ENCODE assay signal across 9 mouse cellular contexts in the genomic region with DNA sequence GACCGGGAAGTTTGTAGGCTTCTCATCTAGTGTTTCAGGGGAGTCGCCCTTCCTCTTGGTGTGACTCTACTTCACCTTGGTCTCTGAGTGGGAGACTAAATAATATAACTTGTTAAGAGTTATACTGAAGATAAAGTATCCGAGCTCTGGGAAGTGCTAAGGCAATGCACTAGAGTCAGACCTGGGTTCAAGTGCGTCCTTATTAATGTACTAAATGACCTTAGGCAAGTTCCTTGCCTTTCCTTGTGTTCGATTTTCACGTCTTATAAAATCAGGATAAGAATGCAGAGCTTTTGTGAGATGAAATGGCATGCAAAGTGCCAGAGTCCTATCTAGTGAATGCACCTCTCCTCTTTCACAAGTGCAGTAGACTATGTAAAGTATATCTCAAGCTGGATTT. TPM values are rescaled to one million over a fixed set of nuclear protein-coding genes. Genes with fewer than 3 reads are reported as not detected.
DNase-seq lines count a peak whose midpoint lies in the region; ATAC-seq lines count a peak whose summit lies in the region.
"Had no signal": no experiment of that assay in that cellular context is flagged by ENCODE, and none has a peak within 500 bp of the region (broad histone marks: within the 10 kb centered on the region; RNA-seq: fewer than 3 reads in every experiment).

No protein-coding gene starts in this region.

- peak overlapping the region; percentile 51 for H3K4me2 ChIP-seq in kidney, embryonic 16.5 days (replicated peaks; ENCODE audit: low read depth, low read length)
- H3K4me2 ChIP-seq in embryonic facial prominence, embryonic 14.5 days (ENCODE audit: low read depth, low read length) = peak overlapping the region; percentile 79
- H3K4me2 ChIP-seq in intestine, embryonic 14.5 days (ENCODE audit: low read length) = peak overlapping the region; percentile 85
- H3K4me2 ChIP-seq in midbrain, embryonic 16.5 days (ENCODE audit: low read length) = peak overlapping the region; percentile 98

- DNase-seq in kidney, postnatal 14 days = no peak
- DNase-seq in embryonic facial prominence, embryonic 14.5 days (ENCODE audit: low spot score) = no peak
- DNase-seq in intestine, embryonic 14.5 days (ENCODE audit: low spot score) = peak; percentile 48
- DNase-seq in left cerebral cortex, adult 9 months (ENCODE audit: low spot score in 2 of 2) = no peak
- DNase-seq: cerebellum, adult 18-20 months had no signal

- WGBS in kidney, embryonic 16.5 days = 55% methylated on average over 6 of the region's 6 CpGs
- WGBS in embryonic facial prominence, embryonic 14.5 days = 69% methylated on average over 6 of the region's 6 CpGs
- WGBS in intestine, embryonic 14.5 days = 77% methylated on average over 6 of the region's 6 CpGs
- 62% methylated on average over 6 of the region's 6 CpGs for WGBS in midbrain, embryonic 16.5 days

- H3K4me1 ChIP-seq in kidney, embryonic 16.5 days (ENCODE audit: insufficient read depth, low read length) = peaks cover 30% of the 10 kb centered on the region
- H3K4me1 ChIP-seq in embryonic facial prominence, embryonic 14.5 days (ENCODE audit: control insufficient read depth, insufficient read depth, low read length) = peaks cover 26% of the 10 kb centered on the region
- H3K4me1 ChIP-seq in intestine, embryonic 14.5 days (replicated peaks; ENCODE audit: control insufficient read depth, insufficient read depth, low read length) = peaks cover 21% of the 10 kb centered on the region
- H3K4me1 ChIP-seq in midbrain, embryonic 16.5 days (ENCODE audit: control insufficient read depth, insufficient read depth, low read length) = peaks cover 35% of the 10 kb centered on the region

- peak overlapping the region; percentile 26; the same call in 1 of the 2 replicates for H3K9ac ChIP-seq in kidney, embryonic 16.5 days (replicated peaks; ENCODE audit: low read length)
- no peak overlapping the region; the same call in 1 of the 2 replicates for H3K9ac ChIP-seq in embryonic facial prominence, embryonic 14.5 days (ENCODE audit: low read depth, low read length)
- H3K9ac ChIP-seq in intestine, embryonic 14.5 days (ENCODE audit: low read length) = no peak overlapping the region
- H3K9ac ChIP-seq in midbrain, embryonic 16.5 days (ENCODE audit: low read depth, low read length) = peak overlapping the region; percentile 40

- no peaks in the 10 kb centered on the region for H3K36me3 ChIP-seq in kidney, embryonic 16.5 days (ENCODE audit: insufficient read depth, low read length)
- no peaks in the 10 kb centered on the region for H3K36me3 ChIP-seq in embryonic facial prominence, embryonic 14.5 days (ENCODE audit: control insufficient read depth, insufficient read depth, low read length)
- no peaks in the 10 kb centered on the region for H3K36me3 ChIP-seq in intestine, embryonic 14.5 days (ENCODE audit: control insufficient read depth, insufficient read depth, low read length)
- no peaks in the 10 kb centered on the region for H3K36me3 ChIP-seq in midbrain, embryonic 16.5 days (ENCODE audit: control insufficient read depth, insufficient read depth, low read length)

- H3K4me3 ChIP-seq in kidney, embryonic 16.5 days (ENCODE audit: low read length) = peak overlapping the region; percentile 32
- H3K4me3 ChIP-seq in embryonic facial prominence, embryonic 14.5 days (ENCODE audit: low read depth, low read length) = peak overlapping the region; percentile 80
- H3K4me3 ChIP-seq in intestine, embryonic 14.5 days (ENCODE audit: low read depth, low read length) = peak overlapping the region; percentile 73
- H3K4me3 ChIP-seq in midbrain, embryonic 16.5 days (ENCODE audit: low read depth, low read length) = peak overlapping the region; percentile 33

- peaks cover 4% of the 10 kb centered on the region; the same call in 1 of the 2 replicates for H3K9me3 ChIP-seq in kidney, embryonic 16.5 days (ENCODE audit: low read length)
- H3K9me3 ChIP-seq in embryonic facial prominence, embryonic 14.5 days (ENCODE audit: control insufficient read depth, low read length) = no peaks in the 10 kb centered on the region
- H3K9me3 ChIP-seq in intestine, embryonic 14.5 days (ENCODE audit: control insufficient read depth, low read length) = 0 out of 2 replicates have a peak, but pooled peaks cover 5% of the 10 kb centered on the region
- no peaks in the 10 kb centered on the region for H3K9me3 ChIP-seq in midbrain, embryonic 16.5 days (replicated peaks; ENCODE audit: control insufficient read depth, low read length, poor library complexity, severe bottlenecking)

- H3K27ac ChIP-seq in kidney, embryonic 16.5 days (ENCODE audit: low read length) = no peak overlapping the region
- H3K27ac ChIP-seq in embryonic facial prominence, embryonic 14.5 days (replicated peaks; ENCODE audit: low read depth, low read length) = no peak overlapping the region
- no peak overlapping the region for H3K27ac ChIP-seq in intestine, embryonic 14.5 days (ENCODE audit: low read depth)
- no peak overlapping the region for H3K27ac ChIP-seq in midbrain, embryonic 16.5 days (ENCODE audit: low read length)

- no peak for ATAC-seq in kidney, embryonic 16.5 days (ENCODE audit: low FRiP score, low TSS enrichment)
- no peak for ATAC-seq in embryonic facial prominence, embryonic 14.5 days (ENCODE audit: low read depth)
- ATAC-seq in intestine, embryonic 14.5 days (replicated peaks; ENCODE audit: low FRiP score, low TSS enrichment, low read depth) = no peak
- no peak for ATAC-seq in midbrain, embryonic 16.5 days
- no peak for ATAC-seq in inflammation-experienced regulatory T-cells, adult 6 months
- no peak for ATAC-seq in monocyte, adult 5-6 weeks (replicated peaks; ENCODE audit: insufficient number of reproducible peaks, low FRiP score, low TSS enrichment, poor library complexity, severe bottlenecking)

- H3K27me3 ChIP-seq in kidney, embryonic 16.5 days (ENCODE audit: insufficient read depth, low read length) = no peaks in the 10 kb centered on the region
- no peaks in the 10 kb centered on the region for H3K27me3 ChIP-seq in embryonic facial prominence, embryonic 14.5 days (replicated peaks; ENCODE audit: control insufficient read depth, insufficient read depth, low read length)
- no peaks in the 10 kb centered on the region for H3K27me3 ChIP-seq in intestine, embryonic 14.5 days (replicated peaks; ENCODE audit: control insufficient read depth, insufficient read depth, low read length)
- no peaks in the 10 kb centered on the region for H3K27me3 ChIP-seq in midbrain, embryonic 16.5 days (ENCODE audit: control insufficient read depth, insufficient read depth, low read depth, low read length)

RNA-seq across cellular contexts. Expression of a gene that starts 2.8 kb away (rescaled TPM):
- polyA plus RNA-seq in kidney, embryonic 16.5 days (2015; fragmentation: Nextera tagmentation; extraction: Ambion mirVana) = 36.8 and 38.9 TPM in 2 replicates
- 52.0 and 54.7 TPM in 2 replicates for polyA plus RNA-seq in embryonic facial prominence, embryonic 14.5 days (2014; fragmentation: Nextera tagmentation; extraction: Ambion mirVana)
- 32.7 and 35.2 TPM in 2 replicates for polyA plus RNA-seq in intestine, embryonic 14.5 days (2014; fragmentation: Nextera tagmentation; extraction: Ambion mirVana)
- 33.6 and 38.6 TPM in 2 replicates for polyA plus RNA-seq in midbrain, embryonic 16.5 days (2015; fragmentation: Nextera tagmentation; extraction: Ambion mirVana)
- 10 to 100 TPM; 30.3 to 78.4 (median 64.1) TPM for polyA plus RNA-seq in inflammation-experienced regulatory T-cells, adult 6 months (2017; shearing (Covaris generic))
- 36.4 to 52.6 TPM (median 44.4 TPM) in 3 replicates for total RNA-seq in monocyte, adult 5-6 weeks (2017)

RNA-seq across cellular contexts. Expression of a gene that starts 2.9 kb away (rescaled TPM):
- polyA plus RNA-seq in kidney, embryonic 16.5 days (2015; fragmentation: Nextera tagmentation; extraction: Ambion mirVana) = 24.2 and 25.3 TPM in 2 replicates
- 18.1 and 20.1 TPM in 2 replicates for polyA plus RNA-seq in embryonic facial prominence, embryonic 14.5 days (2014; fragmentation: Nextera tagmentation; extraction: Ambion mirVana)
- 18.4 and 20.1 TPM in 2 replicates for polyA plus RNA-seq in intestine, embryonic 14.5 days (2014; fragmentation: Nextera tagmentation; extraction: Ambion mirVana)
- polyA plus RNA-seq in midbrain, embryonic 16.5 days (2015; fragmentation: Nextera tagmentation; extraction: Ambion mirVana) = 15.9 and 17.8 TPM in 2 replicates
- polyA plus RNA-seq in inflammation-experienced regulatory T-cells, adult 6 months (2017; shearing (Covaris generic)) = 10 to 100 TPM; 11.0 to 23.3 (median 18.6) TPM
- 4.2 to 15.7 TPM (median 5.5 TPM) in 3 replicates for total RNA-seq in monocyte, adult 5-6 weeks (2017)

Comparison
In these comparisons a context has a peak if more than half of its experiments do, and no peak if none do; other contexts are left out.
1. H3K9ac ChIP-seq: peak in kidney, embryonic 16.5 days (single experiment) and midbrain, embryonic 16.5 days (single experiment); none in embryonic facial prominence, embryonic 14.5 days (single experiment) and intestine, embryonic 14.5 days (single experiment).
2. Peak in every context shown above with its lines, with median percentiles within 50 percentile points of each other: H3K4me2 ChIP-seq and H3K4me3 ChIP-seq.